Mouse (Mus musculus) left cerebral cortex, postnatal 36 days (tissue): Measurements from ENCODE around the gene Uts2r. TPM values are rescaled to one million over a fixed set of nuclear protein-coding genes. Genes with fewer than 3 reads are reported as not detected.

Experiments
- DNase-seq, 2 experiments: peaks; one replicate each; pipeline ENCODE4 v3.0.0; 2021 to 2022; ENCODE audit warnings: low spot score in 2 of 2, mixed read lengths in 1 of 2
- intact Hi-C: fragments of 180-260 bp; cut with DNase I; formaldehyde crosslinking; loops from one replicate; pipeline ENCODE4 v1.15.1; 2025
- total RNA-seq, 2 experiments: library from RNA; stranded (reverse); gene quantifications; 2 replicates each; pipeline ENCODE4 v1.2.3; 2021

The Uts2r gene
- not detected for total RNA-seq

- intact Hi-C loops, result no loop called here
- DNase-seq, result no peak
Observed at GRCm38 (mm10) chr11:121159971-121160370, at the start of gene Uts2r. Gene Uts2r, plus strand, starts transcription at chr11:121160271.

DNA sequence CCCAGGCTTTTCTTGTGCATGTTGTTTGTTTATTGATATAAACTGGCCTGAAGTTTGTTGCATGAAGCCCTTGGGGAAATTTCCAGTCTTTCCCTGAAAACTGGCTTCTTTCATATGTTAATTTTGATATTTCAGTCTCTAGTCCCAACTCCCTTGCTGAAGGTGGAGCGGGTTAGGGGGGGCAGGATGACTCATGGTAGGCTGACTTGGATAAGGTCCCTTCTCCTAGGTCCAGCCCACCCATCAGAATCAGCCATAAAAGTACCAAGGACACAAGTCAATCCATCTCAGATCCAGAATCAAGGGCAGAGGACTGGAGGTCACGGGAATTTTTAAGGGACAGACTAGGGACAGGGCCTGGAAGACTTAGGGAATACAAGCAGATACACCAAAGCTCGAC is 49.0 kb upstream of the Uts2r start:
- intact Hi-C loops, result no loop called here
- no peak for DNase-seq

DNA sequence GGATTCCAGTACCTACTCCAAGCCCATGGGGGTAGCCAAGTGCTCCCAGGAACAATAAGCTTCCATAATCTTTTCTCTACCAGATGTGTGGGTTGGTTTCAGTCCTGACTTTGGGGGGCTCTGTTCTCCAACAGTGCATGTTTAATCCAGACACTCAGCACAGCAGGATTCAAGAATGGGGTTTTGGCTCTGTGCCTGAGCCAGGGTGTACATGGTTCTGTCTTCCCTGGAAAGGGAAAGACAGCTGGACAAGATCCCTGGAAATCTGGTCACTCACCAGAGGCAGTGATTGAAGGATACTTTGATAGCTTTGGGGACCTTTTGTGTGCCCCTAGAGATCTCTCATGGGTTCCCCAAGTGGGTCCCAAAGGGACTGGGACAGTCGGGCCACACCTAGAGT is 48.5 kb upstream of the Uts2r start:
- intact Hi-C loops, result no loop called here
- no peak for DNase-seq

- DNase-seq, result no peak
- intact Hi-C loops, result no loop called here
Observed at GRCm38 (mm10) chr11:121112091-121112775, 47.8 kb upstream of the Uts2r start.

- DNase-seq, result no peak
- intact Hi-C loops, result no loop called here
Observed at GRCm38 (mm10) chr11:121118106-121118505, 42.0 kb upstream of the Uts2r start.

DNA sequence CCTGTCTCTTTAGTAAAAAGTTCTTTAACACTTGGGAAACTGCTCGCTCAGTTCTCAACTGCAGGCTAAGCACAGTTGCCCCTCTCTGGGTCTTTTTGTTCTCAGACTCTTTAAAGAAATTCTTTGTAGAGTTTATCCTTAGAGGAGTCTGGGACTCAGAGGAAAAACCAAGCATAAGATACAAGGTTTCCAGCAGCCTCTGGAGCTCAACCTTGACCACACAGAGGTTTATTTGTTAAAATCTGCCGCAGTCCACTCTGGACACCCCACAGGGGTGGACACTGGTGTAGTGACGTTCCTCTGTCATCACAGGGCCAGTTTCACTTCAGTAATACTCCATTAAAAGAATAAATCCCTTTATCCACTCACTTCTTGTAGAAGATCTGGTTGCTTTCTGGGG is 41.5 kb upstream of the Uts2r start, which contains the start of gene Tex19.2:
Gene Tex19.2 (minus strand): TSS at position 101 of the 400 bp plus-strand sequence.
- intact Hi-C loops, result no loop called here
- no peak for DNase-seq

GRCm38 (mm10) chr11:121121151-121121550 is 38.9 kb upstream of the Uts2r start:
- DNase-seq, result no peak
- intact Hi-C loops, result loop anchor here (5.0 kb wide), 1 partner anchor 59 kb away; the partner anchor contains the start of gene Sectm1b

GRCm38 (mm10) chr11:121122024-121122670 is 37.9 kb upstream of the Uts2r start:
- DNase-seq, result no peak
- intact Hi-C loops, result loop anchor here (5.0 kb wide), 1 partner anchor 60 kb away; the partner anchor contains the start of gene Sectm1b

DNA sequence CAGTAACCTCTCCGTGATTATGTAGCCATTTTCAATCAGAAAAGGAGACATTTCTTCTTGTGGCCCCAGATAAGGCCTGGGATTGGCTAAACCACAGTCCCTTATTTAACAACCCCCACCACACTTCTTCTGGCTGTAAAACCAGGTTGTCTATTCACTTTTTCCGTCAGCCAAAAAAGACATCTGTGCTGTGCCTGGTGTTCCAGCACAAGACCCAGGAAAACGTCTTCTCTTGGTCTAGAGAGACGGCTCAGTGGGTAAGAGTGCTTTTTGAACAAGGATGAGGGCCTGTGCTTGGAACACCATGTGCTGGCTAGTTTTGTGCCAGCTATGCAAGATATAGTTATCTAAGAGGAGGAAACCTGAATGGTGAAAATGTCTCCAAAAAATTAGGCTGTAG is 36.6 kb upstream of the Uts2r start:
- intact Hi-C loops, result loop anchor here (5.0 kb wide), 1 partner anchor 61 kb away; the partner anchor contains the start of gene Sectm1b
- DNase-seq, result no peak

DNA sequence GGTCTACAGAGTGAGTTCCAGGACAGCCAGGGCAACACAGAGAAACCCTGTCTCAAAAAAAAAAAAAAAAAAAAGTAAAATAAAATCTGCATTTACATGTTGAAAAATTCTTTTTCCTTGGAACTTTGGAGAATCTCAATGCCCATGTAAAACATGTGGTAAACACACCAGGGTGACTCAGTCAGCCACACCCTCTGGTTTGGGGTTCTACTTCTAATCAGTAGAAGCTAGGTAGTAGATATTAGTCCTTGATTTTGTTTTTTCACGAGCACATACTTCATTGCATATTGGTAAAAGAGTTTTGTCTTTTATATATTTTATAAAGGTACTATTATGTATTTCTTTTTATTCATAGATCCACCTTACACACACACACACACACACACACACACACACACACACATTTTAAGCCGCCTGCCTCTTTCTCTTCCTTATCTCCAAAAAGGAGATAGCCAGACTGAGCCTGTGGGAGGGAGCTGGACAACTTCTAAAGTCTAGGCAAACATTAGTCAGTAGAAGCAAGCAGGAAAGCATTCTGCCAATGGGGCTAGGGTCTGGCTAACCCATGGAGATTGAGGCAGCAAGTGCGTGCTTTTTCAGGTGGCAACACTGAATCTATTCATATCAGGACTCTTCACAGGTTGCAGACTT is 34.4 kb upstream of the Uts2r start:
- intact Hi-C loops, result no loop called here
- DNase-seq, result no peak

DNA sequence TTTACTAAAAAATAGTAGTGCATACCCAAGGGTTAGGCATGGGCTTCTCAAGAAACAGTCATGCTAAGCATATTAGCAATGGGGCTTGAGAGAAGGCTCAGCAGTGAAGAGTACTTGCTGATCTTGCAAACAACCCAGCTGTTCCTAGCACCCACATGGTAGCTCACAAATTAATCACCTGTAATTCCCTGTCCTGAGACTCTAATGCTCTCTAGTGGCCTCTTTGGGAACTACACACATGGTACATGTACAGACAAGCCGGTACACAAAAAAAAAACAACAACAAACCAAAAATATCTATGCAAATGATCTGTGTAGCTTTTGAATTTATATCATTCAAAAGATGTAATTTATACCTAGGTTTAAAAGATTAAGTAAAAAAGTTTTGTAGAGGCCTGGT is 33.7 kb upstream of the Uts2r start:
- intact Hi-C loops, result no loop called here
- no peak for DNase-seq

GRCm38 (mm10) chr11:121127441-121127840 is 32.6 kb upstream of the Uts2r start:
- intact Hi-C loops, result no loop called here
- DNase-seq, result no peak

DNA sequence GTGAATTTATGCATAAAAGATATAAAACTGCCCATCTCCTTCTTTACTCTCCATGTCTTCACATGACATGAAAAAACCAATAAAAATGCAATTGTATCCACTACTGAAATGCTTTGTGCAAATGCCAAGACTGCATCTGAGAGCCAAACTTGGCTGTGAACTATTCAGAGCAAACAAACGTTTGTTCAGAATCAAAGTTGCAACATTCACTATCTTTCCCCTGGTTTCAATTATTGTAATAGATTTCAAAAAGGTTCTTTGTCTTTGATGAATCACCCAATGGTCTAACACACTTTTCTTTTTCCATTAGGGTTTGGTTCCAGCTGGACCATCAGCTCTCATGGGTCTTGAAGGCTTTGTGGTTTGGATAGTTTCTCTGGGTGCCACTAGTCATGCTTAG is 30.5 kb upstream of the Uts2r start:
- DNase-seq, result no peak
- intact Hi-C loops, result no loop called here

- no peak for DNase-seq
- intact Hi-C loops, result no loop called here
Observed at GRCm38 (mm10) chr11:121134600-121134999, 25.5 kb upstream of the Uts2r start.

DNA sequence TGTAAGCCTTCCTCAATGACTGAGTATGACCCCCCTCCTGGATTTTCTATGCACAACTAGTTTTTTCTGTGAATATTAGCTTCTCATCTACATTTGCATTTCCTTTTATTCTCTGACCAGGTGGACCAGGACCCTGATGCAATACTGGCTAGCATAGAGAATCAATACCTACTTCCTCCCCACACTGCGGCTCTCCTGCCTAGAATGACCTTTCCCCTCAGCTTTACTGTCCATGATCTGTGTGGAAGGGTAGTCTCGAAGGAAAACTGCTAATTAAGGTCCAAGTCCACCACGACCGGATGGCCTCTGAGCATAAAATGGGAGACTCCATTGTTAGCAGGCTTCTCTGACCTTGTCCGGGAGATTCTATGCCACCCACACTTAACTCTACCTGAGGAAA is 22.4 kb upstream of the Uts2r start:
- DNase-seq, result no peak
- intact Hi-C loops, result no loop called here

GRCm38 (mm10) chr11:121138732-121139131 is 21.3 kb upstream of the Uts2r start:
- intact Hi-C loops, result no loop called here
- DNase-seq, result no peak

DNA sequence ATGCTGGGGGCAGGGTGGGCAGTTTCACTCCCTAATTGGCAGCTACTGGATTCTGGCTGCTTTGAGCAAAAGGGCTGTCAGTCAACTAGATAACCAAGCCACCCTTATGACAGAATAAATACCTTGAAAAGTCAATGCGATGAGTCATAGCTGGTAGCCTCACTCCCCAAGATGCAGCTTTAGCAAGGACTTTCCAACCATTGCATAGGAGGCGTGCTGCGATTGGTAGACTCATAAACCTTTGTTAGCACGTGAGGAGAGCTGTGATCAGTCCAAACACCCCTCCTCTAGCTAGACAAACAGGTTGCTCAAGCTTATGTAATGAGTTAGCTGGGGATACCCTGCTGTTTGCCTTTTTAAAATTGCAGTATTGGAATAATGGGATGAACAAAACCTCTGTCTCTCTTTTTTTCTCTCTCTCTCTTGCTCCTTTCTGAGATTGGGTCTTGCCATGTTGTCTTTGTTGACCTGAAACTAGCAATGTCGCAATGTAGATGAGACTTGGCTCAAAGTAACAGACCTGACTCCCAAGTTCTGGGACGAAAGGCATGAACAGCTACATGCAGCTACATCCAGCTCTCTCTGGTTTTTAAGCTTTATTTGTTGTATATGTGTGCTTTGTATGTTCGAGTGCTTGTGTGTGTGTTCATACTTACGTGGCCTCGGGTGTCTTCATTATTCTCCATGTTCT is 16.6 kb upstream of the Uts2r start:
- intact Hi-C loops, result no loop called here
- DNase-seq, result no peak

DNA sequence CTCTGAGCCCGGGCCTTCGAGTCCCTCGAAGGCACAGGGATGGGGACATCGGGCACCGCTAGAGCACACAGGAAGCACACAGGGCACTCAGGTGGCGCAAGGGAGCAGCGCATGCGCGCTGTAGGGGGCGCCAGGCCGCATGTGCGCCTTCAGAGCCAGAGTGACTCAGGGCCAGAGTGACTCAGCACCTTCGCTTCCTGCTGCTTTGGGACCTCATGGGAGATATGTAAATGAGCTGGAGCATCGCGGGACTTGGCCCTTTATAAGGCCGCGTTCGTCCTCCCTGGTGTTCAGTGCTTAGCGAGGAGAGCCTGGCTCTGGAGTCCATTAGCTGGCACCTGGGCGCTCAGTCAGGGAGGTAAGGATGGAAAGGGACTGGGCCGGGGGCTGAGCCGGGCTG is 14.2 kb upstream of the Uts2r start, which contains the start of gene Tex19.1:
Gene Tex19.1 (plus strand): TSS at position 279 of the 400 bp plus-strand sequence.
- DNase-seq, result no peak
- intact Hi-C loops, result no loop called here

DNA sequence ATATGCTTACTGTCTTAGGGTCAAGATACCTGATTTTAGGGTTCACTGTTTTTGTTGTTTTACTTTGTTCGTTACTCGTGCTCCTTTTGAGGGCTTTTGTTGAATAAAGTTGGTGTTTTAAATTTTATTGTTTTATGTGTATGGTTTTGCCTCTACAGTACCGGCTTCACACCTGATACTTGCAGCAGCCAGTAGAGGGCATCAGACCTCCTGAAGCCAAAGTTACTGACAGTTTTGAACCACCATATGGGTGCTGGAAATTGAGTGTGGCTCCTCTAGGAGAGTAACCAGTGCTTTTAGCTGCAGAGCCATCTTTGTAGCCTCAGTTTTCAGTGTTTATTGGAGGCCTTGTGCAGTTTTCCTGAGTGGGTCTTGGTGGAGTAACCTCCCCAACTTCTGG is 11.9 kb upstream of the Uts2r start:
- DNase-seq, result no peak
- intact Hi-C loops, result no loop called here

DNA sequence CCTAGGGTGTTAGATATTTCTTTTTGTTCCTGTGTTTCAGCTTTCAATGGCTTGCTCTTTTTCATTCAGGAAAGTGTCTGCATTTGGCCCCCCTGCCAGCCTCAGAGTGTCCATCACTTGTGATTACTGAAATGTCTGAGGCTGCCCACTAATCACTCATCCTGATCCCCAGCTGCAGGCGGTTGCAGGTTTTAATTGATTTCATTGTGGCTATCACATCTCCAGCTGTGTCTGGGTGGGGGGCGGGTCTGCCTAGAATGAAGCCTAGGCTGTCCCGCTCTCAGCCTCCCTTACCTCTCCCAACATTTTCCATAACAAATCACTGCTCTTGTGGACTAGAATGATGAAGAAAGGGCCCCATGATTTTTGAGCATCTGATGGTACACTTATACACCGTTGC is 5.9 kb upstream of the Uts2r start:
- intact Hi-C loops, result no loop called here
- DNase-seq, result no peak
